Mouse (Mus musculus): ENCODE results near the gene Maz.

DNA sequence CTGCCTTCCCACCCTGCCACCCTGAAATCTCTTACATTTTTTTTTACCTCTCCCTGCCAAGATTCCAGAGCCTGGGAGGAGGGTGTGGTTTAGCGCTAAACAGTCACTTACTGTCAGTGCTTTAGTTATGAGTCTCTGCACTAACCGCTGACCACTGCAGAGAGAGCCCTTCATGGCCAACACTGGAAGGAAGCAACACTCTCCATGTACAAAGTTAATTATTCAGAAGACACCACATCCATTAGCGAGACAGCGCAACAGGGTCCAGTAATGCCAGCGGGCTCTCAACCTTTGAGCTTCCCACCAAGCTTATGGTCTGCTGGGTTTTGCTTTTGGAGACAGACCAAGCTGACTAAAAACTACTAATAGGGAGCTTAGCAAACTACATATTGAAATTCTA lies 49.4 kb upstream of the Maz start:
- TF ChIP-seq EP300 (IDR thresholded peaks at IDR 0.05; ENCODE audit: low read depth) (no peak), CTCF (IDR thresholded peaks at IDR 0.05; ENCODE audit: low read depth) (no peak)

All from liver, embryonic 14.5 days (tissue).